Mouse (Mus musculus): ENCODE results near the gene 1110051M20Rik. TPM values are rescaled to one million over a fixed set of nuclear protein-coding genes. Genes with fewer than 3 reads are reported as not detected.

Gene 1110051M20Rik
- polyA plus RNA-seq, 1 experiment from 2014 or later: 75.3 TPM

Small RNAs within 50 kb of the gene (microRNA-seq; reads per million reads assigned to microRNA genes)
- gene Gm22071: not detected

Other genes starting within 250 kb of the 1110051M20Rik start
- gene Nr1h3, start 241.9 kb downstream of the 1110051M20Rik start, polyA plus RNA-seq (2014; fragmentation: Nextera tagmentation; extraction: Ambion mirVana): 1.1 and 2.0 TPM in 2 replicates
- gene Acp2, start 241.8 kb downstream of the 1110051M20Rik start, polyA plus RNA-seq (2014; fragmentation: Nextera tagmentation; extraction: Ambion mirVana): 32.0 and 33.2 TPM in 2 replicates
- 16.3 and 18.5 TPM in 2 replicates for gene Ddb2, start 207.7 kb downstream of the 1110051M20Rik start, polyA plus RNA-seq (2014; fragmentation: Nextera tagmentation; extraction: Ambion mirVana)
- gene Pacsin3, start 188.8 kb downstream of the 1110051M20Rik start, polyA plus RNA-seq (2014; fragmentation: Nextera tagmentation; extraction: Ambion mirVana): 29.5 and 31.8 TPM in 2 replicates
- gene Arfgap2, start 179.7 kb downstream of the 1110051M20Rik start, polyA plus RNA-seq (2014; fragmentation: Nextera tagmentation; extraction: Ambion mirVana): 89.4 and 100 TPM in 2 replicates
- gene Lrp4, start 12.8 kb upstream of the 1110051M20Rik start, polyA plus RNA-seq (2014; fragmentation: Nextera tagmentation; extraction: Ambion mirVana): 5.3 and 5.4 TPM in 2 replicates
- 105 and 111 TPM in 2 replicates for gene Ckap5, start 82.1 kb upstream of the 1110051M20Rik start, polyA plus RNA-seq (2014; fragmentation: Nextera tagmentation; extraction: Ambion mirVana)
- 0.09 and 0.24 TPM in 2 replicates for gene F2, start 191.7 kb upstream of the 1110051M20Rik start, polyA plus RNA-seq (2014; fragmentation: Nextera tagmentation; extraction: Ambion mirVana)
- 7.1 and 7.4 TPM in 2 replicates for gene Zfp408, start 205.1 kb upstream of the 1110051M20Rik start, polyA plus RNA-seq (2014; fragmentation: Nextera tagmentation; extraction: Ambion mirVana)
- 68.1 and 79.5 TPM in 2 replicates for gene Arhgap1, start 205.2 kb upstream of the 1110051M20Rik start, polyA plus RNA-seq (2014; fragmentation: Nextera tagmentation; extraction: Ambion mirVana)

Measured in limb, embryonic 11.5 days (tissue).